Mouse (Mus musculus): ENCODE data around the gene Exph5. TPM values are rescaled to one million over a fixed set of nuclear protein-coding genes. Genes with fewer than 3 reads are reported as not detected.

Exph5 gene
- polyA plus RNA-seq, 1 experiment from 2014 or later: 7.2 TPM

DNA sequence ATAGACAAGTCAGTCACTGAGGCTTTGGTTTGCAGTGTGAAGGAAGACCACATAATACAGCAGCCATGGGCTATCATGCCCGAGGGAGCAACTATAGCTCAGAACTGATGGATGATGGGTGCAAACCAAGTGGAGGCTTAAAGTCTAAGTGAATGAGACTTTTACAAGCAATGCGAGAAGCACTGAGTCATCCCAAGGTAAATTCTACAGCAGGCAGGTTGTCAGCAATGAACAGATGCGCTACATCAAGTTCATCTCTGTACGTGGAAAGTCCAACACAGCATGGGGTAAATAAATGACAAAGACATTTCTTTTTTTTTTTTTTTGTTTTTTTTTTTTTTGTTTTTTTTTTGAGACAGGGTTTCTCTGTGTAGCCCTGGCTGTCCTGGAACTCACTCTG lies 28.8 kb upstream of the Exph5 start:
- TF ChIP-seq EP300 (IDR thresholded peaks at IDR 0.05) (no peak), CTCF (IDR thresholded peaks at IDR 0.05) (no peak)
- WGBS: 83% methylated on average over 4 of the region's 4 CpGs
- Histone ChIP-seq H3K36me3 (ENCODE audit: insufficient read depth, low read length) (no peaks in the 10 kb centered on the region), H3K4me3 (ENCODE audit: low read depth, low read length) (no peak overlapping the region), H3K9ac (replicated peaks; ENCODE audit: low read depth) (no peak overlapping the region), H3K4me2 (replicated peaks; ENCODE audit: low read depth, low read length) (no peak overlapping the region), H3K9me3 (ENCODE audit: low read length) (no peaks in the 10 kb centered on the region), H3K4me1 (ENCODE audit: insufficient read depth, low read depth, low read length) (peaks cover 6% of the 10 kb centered on the region; the same call in 1 of the 2 replicates), H3K27me3 (replicated peaks; ENCODE audit: insufficient read depth, low read length) (no peaks in the 10 kb centered on the region), H3K27ac (ENCODE audit: low read length) (no peak overlapping the region)
- ATAC-seq: no peak
- no peak for DNase-seq (ENCODE audit: low spot score)

DNA sequence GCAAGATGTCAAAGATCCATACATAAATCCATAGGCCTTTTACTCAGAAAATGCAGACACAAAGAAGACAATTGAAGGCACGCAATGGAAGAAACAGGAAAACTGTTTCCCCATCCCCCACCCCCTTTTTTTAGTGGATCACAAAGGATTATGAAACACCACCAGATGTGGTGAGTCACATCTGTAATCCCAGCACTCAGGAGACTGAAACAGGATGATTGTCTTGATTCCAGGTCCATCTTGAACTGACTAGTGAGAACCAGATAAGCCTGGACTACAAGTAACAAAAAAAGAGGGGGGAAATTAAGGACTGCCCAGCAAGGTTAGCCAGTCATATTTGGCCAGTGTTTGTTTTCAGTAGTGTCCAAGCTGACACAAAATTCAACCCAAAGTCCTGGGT lies 25.1 kb upstream of the Exph5 start:
- H3K4me1 ChIP-seq (ENCODE audit: insufficient read depth, low read depth, low read length): peaks cover 6% of the 10 kb centered on the region; the same call in 1 of the 2 replicates
- H3K36me3 ChIP-seq (ENCODE audit: insufficient read depth, low read length): no peaks in the 10 kb centered on the region
- H3K4me3 ChIP-seq (ENCODE audit: low read depth, low read length): no peak overlapping the region
- H3K9me3 ChIP-seq (ENCODE audit: low read length): no peaks in the 10 kb centered on the region
- no peak overlapping the region for H3K9ac ChIP-seq (replicated peaks; ENCODE audit: low read depth)
- H3K27me3 ChIP-seq (replicated peaks; ENCODE audit: insufficient read depth, low read length): no peaks in the 10 kb centered on the region
- no peak overlapping the region for H3K27ac ChIP-seq (ENCODE audit: low read length)
- TF ChIP-seq CTCF (IDR thresholded peaks at IDR 0.05) (no peak), EP300 (IDR thresholded peaks at IDR 0.05) (no peak)
- DNase-seq (ENCODE audit: low spot score) (no peak), ATAC-seq (no peak)
- no peak overlapping the region for H3K4me2 ChIP-seq (replicated peaks; ENCODE audit: low read depth, low read length)
- WGBS: 72% methylated on average over 1 of the region's 1 CpGs

DNA sequence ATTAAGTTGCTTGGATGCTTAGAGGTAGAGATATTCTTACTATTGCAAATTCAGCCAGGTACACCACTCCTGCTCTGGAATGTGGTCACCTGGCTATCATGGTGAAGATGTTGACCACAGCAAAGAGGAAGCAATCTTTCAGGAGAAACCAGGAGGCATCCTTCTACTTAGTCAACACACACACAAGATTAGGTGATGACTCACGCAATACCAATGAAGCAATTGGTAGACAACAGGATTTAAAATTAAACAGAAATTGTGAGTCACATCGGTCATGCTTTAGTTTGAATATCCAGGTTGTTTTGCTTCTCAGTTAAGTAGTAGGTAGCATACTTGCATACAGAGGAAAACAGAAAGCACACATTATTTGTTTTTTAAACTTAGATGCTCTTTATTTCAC lies 22.5 kb upstream of the Exph5 start:
- DNase-seq (ENCODE audit: low spot score): no peak
- no peak overlapping the region for H3K27ac ChIP-seq (ENCODE audit: low read length)
- no peak overlapping the region for H3K4me2 ChIP-seq (replicated peaks; ENCODE audit: low read depth, low read length)
- H3K27me3 ChIP-seq (replicated peaks; ENCODE audit: insufficient read depth, low read length): no peaks in the 10 kb centered on the region
- no peak overlapping the region for H3K9ac ChIP-seq (replicated peaks; ENCODE audit: low read depth)
- ATAC-seq: no peak
- no peak for TF ChIP-seq EP300 (IDR thresholded peaks at IDR 0.05)
- no peaks in the 10 kb centered on the region for H3K4me1 ChIP-seq (ENCODE audit: insufficient read depth, low read depth, low read length)
- 83% methylated on average over 2 of the region's 2 CpGs for WGBS
- H3K36me3 ChIP-seq (ENCODE audit: insufficient read depth, low read length): no peaks in the 10 kb centered on the region
- H3K4me3 ChIP-seq (ENCODE audit: low read depth, low read length): no peak overlapping the region
- H3K9me3 ChIP-seq (ENCODE audit: low read length): no peaks in the 10 kb centered on the region

DNA sequence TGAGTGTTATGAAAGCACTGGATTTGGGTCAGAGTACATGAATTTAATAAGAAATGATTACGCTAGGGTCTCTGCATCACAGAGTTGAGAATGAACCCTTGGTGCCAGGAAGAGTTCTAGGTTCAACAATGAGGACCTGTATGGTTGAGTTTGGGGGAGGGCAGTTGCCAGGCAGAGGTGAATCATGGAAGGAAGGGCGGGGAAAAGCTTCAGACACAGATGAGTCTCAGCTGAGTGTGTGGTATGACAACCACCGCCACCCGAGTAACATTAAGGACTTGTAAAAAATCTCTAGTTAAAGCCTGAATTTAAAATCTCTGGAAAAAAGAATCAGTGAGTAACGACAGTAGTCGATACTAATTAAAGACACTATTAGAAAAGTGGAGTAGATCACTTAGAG lies 14.7 kb upstream of the Exph5 start:
- no peak for TF ChIP-seq CTCF (IDR thresholded peaks at IDR 0.05)
- TF ChIP-seq EP300 (IDR thresholded peaks at IDR 0.05): no peak
- WGBS: 75% methylated on average over 6 of the region's 6 CpGs
- no peak for DNase-seq (ENCODE audit: low spot score)
- H3K27ac ChIP-seq (ENCODE audit: low read length): no peak overlapping the region
- no peaks in the 10 kb centered on the region for H3K9me3 ChIP-seq (ENCODE audit: low read length)
- H3K27me3 ChIP-seq (replicated peaks; ENCODE audit: insufficient read depth, low read length): no peaks in the 10 kb centered on the region
- no peaks in the 10 kb centered on the region for H3K4me1 ChIP-seq (ENCODE audit: insufficient read depth, low read depth, low read length)
- ATAC-seq: no peak
- H3K9ac ChIP-seq (replicated peaks; ENCODE audit: low read depth): no peak overlapping the region
- H3K4me3 ChIP-seq (ENCODE audit: low read depth, low read length): no peak overlapping the region
- no peaks in the 10 kb centered on the region for H3K36me3 ChIP-seq (ENCODE audit: insufficient read depth, low read length)
- no peak overlapping the region for H3K4me2 ChIP-seq (replicated peaks; ENCODE audit: low read depth, low read length)

DNA sequence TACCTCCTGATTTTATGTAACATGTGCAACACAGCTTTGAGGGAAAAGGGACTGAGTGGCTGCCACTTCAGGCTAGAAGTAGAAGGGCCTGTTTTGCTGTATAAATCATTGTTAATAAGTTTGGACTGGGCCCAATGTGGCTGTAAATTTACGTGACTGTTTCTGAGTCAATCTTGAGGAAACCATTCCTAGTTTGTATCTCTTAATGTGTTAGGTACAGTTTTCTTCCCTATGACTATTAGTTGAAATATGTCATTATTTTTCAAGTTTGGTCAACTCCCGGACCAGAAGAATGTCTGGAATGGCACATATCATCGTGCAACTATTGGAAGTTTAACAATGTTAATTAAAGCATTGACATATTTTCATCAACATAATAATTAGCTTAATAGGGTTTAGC lies 11.5 kb upstream of the Exph5 start:
- ATAC-seq (no peak), DNase-seq (ENCODE audit: low spot score) (peak; percentile 16)
- H3K9ac ChIP-seq (replicated peaks; ENCODE audit: low read depth): no peak overlapping the region
- H3K4me3 ChIP-seq (ENCODE audit: low read depth, low read length): no peak overlapping the region
- no peaks in the 10 kb centered on the region for H3K36me3 ChIP-seq (ENCODE audit: insufficient read depth, low read length)
- no peaks in the 10 kb centered on the region for H3K27me3 ChIP-seq (replicated peaks; ENCODE audit: insufficient read depth, low read length)
- H3K27ac ChIP-seq (ENCODE audit: low read length): no peak overlapping the region
- WGBS: 41% methylated on average over 3 of the region's 3 CpGs
- H3K4me1 ChIP-seq (ENCODE audit: insufficient read depth, low read depth, low read length): no peaks in the 10 kb centered on the region
- no peak overlapping the region for H3K4me2 ChIP-seq (replicated peaks; ENCODE audit: low read depth, low read length)
- no peak for TF ChIP-seq EP300 (IDR thresholded peaks at IDR 0.05)
- TF ChIP-seq CTCF (IDR thresholded peaks at IDR 0.05): no peak
- H3K9me3 ChIP-seq (ENCODE audit: low read length): no peaks in the 10 kb centered on the region

DNA sequence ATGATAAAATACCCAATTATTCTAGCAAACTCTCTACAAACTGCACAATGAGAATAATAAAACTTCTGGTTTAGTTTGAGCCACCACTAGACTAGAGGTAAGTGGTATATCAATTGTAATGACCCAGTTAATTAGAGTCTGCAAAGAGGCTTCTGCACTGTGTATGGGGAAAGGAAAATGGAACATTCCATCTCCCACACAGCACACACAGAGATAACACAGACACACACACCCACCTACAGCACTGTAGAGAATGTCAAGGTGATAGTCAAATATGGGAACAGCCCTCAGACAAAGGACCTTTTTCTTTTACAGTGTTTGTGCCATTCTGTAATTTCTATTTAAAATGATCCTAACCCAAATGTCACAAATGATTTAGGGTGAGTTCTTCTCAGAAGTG lies 8.6 kb upstream of the Exph5 start:
- H3K9me3 ChIP-seq (ENCODE audit: low read length): no peaks in the 10 kb centered on the region
- H3K27me3 ChIP-seq (replicated peaks; ENCODE audit: insufficient read depth, low read length): no peaks in the 10 kb centered on the region
- no peaks in the 10 kb centered on the region for H3K36me3 ChIP-seq (ENCODE audit: insufficient read depth, low read length)
- no peaks in the 10 kb centered on the region for H3K4me1 ChIP-seq (ENCODE audit: insufficient read depth, low read depth, low read length)
- no peak for TF ChIP-seq EP300 (IDR thresholded peaks at IDR 0.05)
- TF ChIP-seq CTCF (IDR thresholded peaks at IDR 0.05): no peak
- H3K4me3 ChIP-seq (ENCODE audit: low read depth, low read length): no peak overlapping the region
- DNase-seq (ENCODE audit: low spot score) (no peak), ATAC-seq (no peak)
- H3K27ac ChIP-seq (ENCODE audit: low read length): no peak overlapping the region
- H3K9ac ChIP-seq (replicated peaks; ENCODE audit: low read depth): no peak overlapping the region
- no peak overlapping the region for H3K4me2 ChIP-seq (replicated peaks; ENCODE audit: low read depth, low read length)

DNA sequence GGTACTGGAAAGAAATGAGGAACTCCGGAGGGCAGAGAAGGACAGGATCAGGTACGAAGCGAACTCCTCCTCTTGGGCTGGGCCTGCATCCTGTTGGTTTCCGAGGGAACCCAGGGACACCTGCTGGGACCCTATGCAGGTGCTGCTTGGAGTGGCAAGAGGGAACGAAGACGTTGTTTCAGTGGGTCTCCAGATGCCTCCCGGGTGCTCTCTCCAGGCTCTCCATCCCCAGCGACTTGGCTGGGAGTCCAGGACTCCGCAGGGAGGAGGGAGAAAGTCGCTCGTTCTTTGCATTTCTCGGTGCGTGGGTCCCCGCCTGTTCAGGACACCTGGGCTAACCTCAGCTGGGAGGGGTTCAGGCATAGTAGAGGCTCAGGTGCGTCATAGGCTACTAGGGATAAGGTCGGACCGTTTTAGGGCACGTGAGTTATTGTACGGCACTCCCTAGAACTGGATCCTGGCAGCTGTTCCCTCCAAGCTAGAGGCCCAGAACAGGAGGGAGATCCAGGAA lies 386 bp downstream of the Exph5 start:
- peak; percentile 87 for DNase-seq (ENCODE audit: low spot score)
- peak overlapping the region; percentile 41 for H3K9ac ChIP-seq (replicated peaks; ENCODE audit: low read depth)
- H3K27ac ChIP-seq (ENCODE audit: low read length): peak overlapping the region; percentile 89
- no peaks in the 10 kb centered on the region for H3K36me3 ChIP-seq (ENCODE audit: insufficient read depth, low read length)
- no peaks in the 10 kb centered on the region for H3K27me3 ChIP-seq (replicated peaks; ENCODE audit: insufficient read depth, low read length)
- no peaks in the 10 kb centered on the region for H3K4me1 ChIP-seq (ENCODE audit: insufficient read depth, low read depth, low read length)
- peak overlapping the region; percentile 43 for H3K4me3 ChIP-seq (ENCODE audit: low read depth, low read length)
- H3K4me2 ChIP-seq (replicated peaks; ENCODE audit: low read depth, low read length): peak overlapping the region; percentile 66
- ATAC-seq: peak; percentile 85
- no peaks in the 10 kb centered on the region for H3K9me3 ChIP-seq (ENCODE audit: low read length)
- TF ChIP-seq CTCF (IDR thresholded peaks at IDR 0.05): no peak
- TF ChIP-seq EP300 (IDR thresholded peaks at IDR 0.05): 0 out of 2 replicates have a peak, but pooled peaks have one; percentile 22
- 4% methylated on average over 19 of the region's 19 CpGs for WGBS
